Mouse (Mus musculus) embryonic fibroblast, embryonic 13.5 days (primary cell): ENCODE results near the gene Ifnl2. TPM values are rescaled to one million over a fixed set of nuclear protein-coding genes. Genes with fewer than 3 reads are reported as not detected.

Experiments used
- H3K27ac ChIP-seq: 2 replicates; pipeline ENCODE4 v1.5.1; 2012; ENCODE audit warnings: low read length, control low read depth, inconsistent platforms; ENCODE audit not compliant: insufficient read depth
- H3K4me1 ChIP-seq: 2 replicates; pipeline ENCODE4 v1.6.1; 2011; ENCODE audit warnings: low read length; ENCODE audit not compliant: control insufficient read depth, insufficient read depth
- H3K4me3 ChIP-seq: 2 replicates; pipeline ENCODE4 v1.5.1; 2011; ENCODE audit warnings: mild to moderate bottlenecking, control low read depth, low read length; ENCODE audit not compliant: insufficient read depth
- CTCF ChIP-seq: IDR thresholded peaks from 2 replicates; pipeline ENCODE4 v1.5.1; 2011; ENCODE audit warnings: mild to moderate bottlenecking, control low read depth, low read length, moderate library complexity, borderline replicate concordance; ENCODE audit not compliant: insufficient read depth
- POLR2A ChIP-seq: IDR thresholded peaks from 2 replicates; pipeline ENCODE4 v1.6.1; 2011; ENCODE audit warnings: low read depth, mild to moderate bottlenecking, control low read depth, low read length, moderate library complexity
- polyA plus RNA-seq: library from polyadenylated mRNA; stranded (reverse); fragments of >200 nt; gene quantifications from 2 replicates; pipeline ENCODE4 v1.2.4, GENCODE M21; 2011; ENCODE audit warnings: low read depth; ENCODE audit not compliant: missing spikeins, insufficient read length

The Ifnl2 gene
- polyA plus RNA-seq, 1 experiment, result not detected

DNA sequence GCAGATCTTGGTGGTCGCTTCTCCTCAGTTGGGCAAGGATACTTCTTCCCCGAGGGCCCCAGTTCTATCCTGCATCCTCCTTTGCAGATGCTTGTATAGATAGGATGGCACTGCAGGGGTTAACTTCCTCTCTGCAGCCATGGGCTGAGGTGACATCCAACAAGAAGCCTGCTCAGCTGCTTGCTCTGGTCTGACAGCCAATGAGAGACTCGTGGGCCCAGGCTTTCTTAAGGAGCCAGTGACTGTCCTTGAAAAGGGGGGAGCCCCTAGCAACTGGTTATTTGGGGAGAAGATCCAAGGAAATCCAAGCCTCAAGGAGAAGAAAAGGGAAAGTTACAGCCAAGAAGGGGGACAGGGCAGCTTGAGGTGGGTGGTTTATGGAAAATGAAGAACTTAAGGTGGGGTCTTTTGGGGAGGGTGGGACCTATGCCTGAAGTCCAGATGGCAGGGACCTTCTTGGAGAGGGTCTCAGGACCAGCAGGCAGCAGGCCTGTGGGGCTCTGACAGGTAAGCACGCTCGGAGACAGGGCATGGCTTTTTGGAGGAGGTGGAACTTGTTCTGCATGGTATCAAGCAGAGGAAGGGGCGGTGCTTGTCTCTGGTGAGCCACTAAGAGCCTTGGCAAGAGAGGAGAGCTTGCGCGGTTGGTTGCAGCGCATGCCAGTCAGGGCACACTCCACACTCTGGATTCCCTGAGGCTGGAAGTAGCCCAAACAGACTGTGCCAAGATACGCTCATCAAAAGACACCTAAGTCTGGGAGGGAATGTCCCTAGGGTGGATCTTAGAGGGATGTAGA, 45.6 kb downstream of the Ifnl2 start:
- Histone ChIP-seq H3K4me3 (no peak overlapping the region), H3K27ac (no peak overlapping the region), H3K4me1 (no peaks in the 10 kb centered on the region)
- TF ChIP-seq CTCF (no peak), POLR2A (no peak)

DNA sequence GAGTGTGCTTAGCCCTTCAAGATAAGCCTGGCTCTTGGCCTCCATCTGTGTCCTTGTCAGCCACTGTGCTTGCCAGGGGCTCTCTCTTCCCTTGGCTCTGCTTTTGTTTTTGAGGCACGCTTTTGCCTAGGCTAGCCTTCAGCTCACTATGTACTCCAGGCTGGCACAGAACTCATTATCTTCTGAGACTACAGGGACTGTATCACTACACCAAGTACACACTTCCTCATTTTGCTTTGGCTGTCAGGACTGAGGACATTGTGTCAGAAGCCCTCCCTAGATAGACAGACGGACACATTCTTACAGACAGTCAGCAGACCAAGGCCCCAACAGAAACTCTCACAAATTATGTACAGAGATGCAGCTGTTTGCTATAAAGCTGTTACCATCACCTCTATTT, 47.5 kb downstream of the Ifnl2 start:
- TF ChIP-seq POLR2A (no peak), CTCF (no peak)
- Histone ChIP-seq H3K4me1 (no peaks in the 10 kb centered on the region), H3K4me3 (no peak overlapping the region), H3K27ac (no peak overlapping the region)

DNA sequence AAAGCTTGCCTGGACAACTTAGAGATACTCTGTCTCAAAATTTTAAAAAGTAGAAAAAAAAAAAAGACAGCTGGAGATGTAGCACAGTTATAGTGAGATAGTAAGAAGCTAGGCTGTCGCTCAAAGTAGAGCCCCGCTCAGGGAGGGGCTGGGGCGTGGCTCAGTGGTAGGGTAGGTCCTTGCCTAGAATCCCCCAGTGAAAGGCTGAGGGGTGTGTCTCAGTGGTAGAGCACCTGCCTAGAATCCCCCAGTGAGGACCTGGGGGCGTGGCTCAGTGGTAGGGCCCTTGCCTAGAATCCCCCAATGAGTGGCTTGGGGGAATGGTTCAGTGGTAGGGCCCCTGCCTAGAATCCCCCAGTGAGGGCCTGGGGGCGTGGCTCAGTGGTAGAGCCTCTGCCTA, 49.9 kb downstream of the Ifnl2 start:
- TF ChIP-seq POLR2A, result no peak
- TF ChIP-seq CTCF, result no peak
- Histone ChIP-seq H3K4me1 (no peaks in the 10 kb centered on the region), H3K4me3 (no peak overlapping the region), H3K27ac (no peak overlapping the region)

Other genes with a start within 250 kb of the Ifnl2 start
- gene Eid2, start 242.6 kb downstream of the Ifnl2 start, polyA plus RNA-seq, result 20.6 and 25.1 TPM in 2 replicates
- 5.4 and 8.8 TPM in 2 replicates for gene Eid2b, start 232.7 kb downstream of the Ifnl2 start, polyA plus RNA-seq
- gene Selenov, start 219.3 kb downstream of the Ifnl2 start, polyA plus RNA-seq, result not detected in 2 replicates
- gene Dll3, start 208.2 kb downstream of the Ifnl2 start, polyA plus RNA-seq, result not detected in 2 replicates
- 37.5 and 40.3 TPM in 2 replicates for gene Timm50, start 198.4 kb downstream of the Ifnl2 start, polyA plus RNA-seq
- 104 and 105 TPM in 2 replicates for gene Supt5, start 171.7 kb downstream of the Ifnl2 start, polyA plus RNA-seq
- 997 and 1,079 TPM in 2 replicates for gene Rps16, start 159.8 kb downstream of the Ifnl2 start, polyA plus RNA-seq
- gene Plekhg2, start 137.9 kb downstream of the Ifnl2 start, polyA plus RNA-seq, result 66.5 and 68.5 TPM in 2 replicates
- gene Zfp36, start 130.2 kb downstream of the Ifnl2 start, polyA plus RNA-seq, result 23.4 and 27.4 TPM in 2 replicates
- 18.2 and 19.4 TPM in 2 replicates for gene Med29, start 117.7 kb downstream of the Ifnl2 start, polyA plus RNA-seq
- 73.5 and 82.5 TPM in 2 replicates for gene Paf1, start 117.5 kb downstream of the Ifnl2 start, polyA plus RNA-seq
- gene Gmfg, start 73.0 kb downstream of the Ifnl2 start, polyA plus RNA-seq, result not detected in 2 replicates
- 4.7 and 4.9 TPM in 2 replicates for gene Lrfn1, start 58.5 kb downstream of the Ifnl2 start, polyA plus RNA-seq
- gene Ifnl3, start 12.4 kb upstream of the Ifnl2 start, polyA plus RNA-seq, result not detected in 2 replicates
- not detected in 2 replicates for gene Sycn, start 30.4 kb upstream of the Ifnl2 start, polyA plus RNA-seq
- not detected in 2 replicates for gene Nccrp1, start 36.8 kb upstream of the Ifnl2 start, polyA plus RNA-seq
- gene Samd4b, start 87.7 kb upstream of the Ifnl2 start, polyA plus RNA-seq, result 65.7 and 69.3 TPM in 2 replicates
- gene Pak4, start 87.7 kb upstream of the Ifnl2 start, polyA plus RNA-seq, result 8.0 and 10.5 TPM in 2 replicates
- 1.8 TPM in 1 of 2 replicates, not detected in the other for gene Acp7, start 120.9 kb upstream of the Ifnl2 start, polyA plus RNA-seq
- gene Fbxo27, start 182.4 kb upstream of the Ifnl2 start, polyA plus RNA-seq, result 3.8 and 5.1 TPM in 2 replicates
- 16.3 and 18.4 TPM in 2 replicates for gene Fbxo17, start 206.3 kb upstream of the Ifnl2 start, polyA plus RNA-seq
- 30.9 and 50.8 TPM in 2 replicates for gene Mrps12, start 231.4 kb upstream of the Ifnl2 start, polyA plus RNA-seq
- 5.2 and 7.1 TPM in 2 replicates for gene Sars2, start 231.5 kb upstream of the Ifnl2 start, polyA plus RNA-seq
- not detected in 2 replicates for gene Ccer2, start 245.7 kb upstream of the Ifnl2 start, polyA plus RNA-seq